In genomic region chr9:78474771-78475382, GRCm38 (mm10) we compare ENCODE assay signal across 32 mouse cellular contexts. TPM values are rescaled to one million over a fixed set of nuclear protein-coding genes. Genes with fewer than 3 reads are reported as not detected.
A peak's percentile ranks its signal among the peaks of the same experiment; 100 is the strongest.
DNase-seq lines count a peak whose midpoint lies in the region; ATAC-seq lines count a peak whose summit lies in the region.
"Had no signal": no experiment of that assay in that cellular context is flagged by ENCODE, and none has a peak within 500 bp of the region (broad histone marks: within the 10 kb centered on the region; RNA-seq: fewer than 3 reads in every experiment).

No protein-coding gene starts in this region.

- no peak overlapping the region for H3K4me3 ChIP-seq in midbrain, embryonic 11.5 days (ENCODE audit: low read depth, low read length)
- H3K4me3 ChIP-seq in midbrain, embryonic 15.5 days: no peak overlapping the region
- H3K4me3 ChIP-seq: embryonic facial prominence, embryonic 13.5 days; forebrain, embryonic 12.5 days; heart, embryonic 13.5 days; limb, embryonic 10.5 days; limb, embryonic 15.5 days; megakaryocyte, embryonic 14.5 days; midbrain, embryonic 13.5 days; neural tube, embryonic 15.5 days had no signal

- H3K27me3 ChIP-seq in midbrain, embryonic 11.5 days (ENCODE audit: control insufficient read depth, insufficient read depth, low read length): no peaks in the 10 kb centered on the region
- no peaks in the 10 kb centered on the region for H3K27me3 ChIP-seq in midbrain, embryonic 15.5 days (replicated peaks)
- H3K27me3 ChIP-seq: embryonic facial prominence, embryonic 13.5 days; forebrain, embryonic 12.5 days; heart, embryonic 13.5 days; limb, embryonic 15.5 days; megakaryocyte, embryonic 14.5 days; midbrain, embryonic 13.5 days; neural tube, embryonic 15.5 days; Patski had no signal

- H3K27ac ChIP-seq in midbrain, embryonic 11.5 days (ENCODE audit: low read depth, low read length): no peak overlapping the region
- no peak overlapping the region for H3K27ac ChIP-seq in midbrain, embryonic 15.5 days
- H3K27ac ChIP-seq: embryonic facial prominence, embryonic 13.5 days; forebrain, embryonic 12.5 days; heart, embryonic 13.5 days; hindbrain, embryonic 14.5 days; kidney, postnatal 0 days; limb, embryonic 10.5 days; limb, embryonic 15.5 days; midbrain, embryonic 13.5 days; neural tube, embryonic 15.5 days had no signal

- no peaks in the 10 kb centered on the region for H3K9me3 ChIP-seq in midbrain, embryonic 11.5 days (ENCODE audit: control insufficient read depth, low read length)
- H3K9me3 ChIP-seq in midbrain, embryonic 15.5 days: no peaks in the 10 kb centered on the region
- H3K9me3 ChIP-seq: embryonic facial prominence, embryonic 13.5 days; forebrain, embryonic 12.5 days; heart, embryonic 13.5 days; limb, embryonic 10.5 days; limb, embryonic 15.5 days; megakaryocyte, embryonic 14.5 days; midbrain, embryonic 13.5 days; neural tube, embryonic 15.5 days had no signal

- H3K9ac ChIP-seq in midbrain, embryonic 11.5 days (ENCODE audit: low read length): no peak overlapping the region
- no peak overlapping the region for H3K9ac ChIP-seq in midbrain, embryonic 15.5 days
- H3K9ac ChIP-seq: embryonic facial prominence, embryonic 13.5 days; forebrain, embryonic 12.5 days; forebrain, postnatal 0 days; heart, embryonic 13.5 days; hindbrain, embryonic 14.5 days; limb, embryonic 15.5 days; midbrain, embryonic 13.5 days; neural tube, embryonic 15.5 days had no signal

- DNase-seq in embryo, embryonic 9.5 days (ENCODE audit: extremely low spot score): peak; percentile 25
- DNase-seq in embryo, embryonic 10.5 days (ENCODE audit: low spot score): no peak
- DNase-seq in midbrain, embryonic 11.5 days (ENCODE audit: low spot score, missing footprints): peak; percentile 83
- peak; percentile 33 for DNase-seq in Muller cell, postnatal 12 days (ENCODE audit: inconsistent ontology term)
- peak; percentile 44 for DNase-seq in naive thymus-derived CD4-positive, alpha-beta T cell, adult 2 months (ENCODE audit: low read depth)
- no peak for DNase-seq in adipocyte (ENCODE audit: low spot score)
- DNase-seq: adrenal gland, adult 8-10 months; cerebellum, adult 2 months; cerebellum, postnatal 25 days; forebrain, postnatal 0 days; gastrocnemius, postnatal 10 days; heart, postnatal 10 days; kidney, adult 18-20 months; layer of hippocampus, adult 9-11 months; lung, postnatal 4 days; thymus, postnatal 4 days had no signal

- peaks cover 18% of the 10 kb centered on the region; the same call in 1 of the 2 replicates for H3K36me3 ChIP-seq in midbrain, embryonic 11.5 days (ENCODE audit: control insufficient read depth, insufficient read depth, low read length)
- peaks cover 40% of the 10 kb centered on the region for H3K36me3 ChIP-seq in midbrain, embryonic 15.5 days (replicated peaks)

- ATAC-seq in midbrain, embryonic 11.5 days (ENCODE audit: low FRiP score): no peak
- ATAC-seq in midbrain, embryonic 15.5 days (replicated peaks): no peak
- ATAC-seq in erythroblast, adult 5-6 weeks (replicated peaks; ENCODE audit: low FRiP score, poor library complexity, severe bottlenecking): no peak
- ATAC-seq: forebrain, postnatal 0 days; midbrain, embryonic 13.5 days had no signal

- no peak overlapping the region for H3K4me2 ChIP-seq in midbrain, embryonic 11.5 days
- no peak overlapping the region for H3K4me2 ChIP-seq in midbrain, embryonic 15.5 days
- H3K4me2 ChIP-seq: embryonic facial prominence, embryonic 13.5 days; forebrain, embryonic 12.5 days; heart, embryonic 13.5 days; hindbrain, embryonic 14.5 days; limb, embryonic 15.5 days; midbrain, embryonic 13.5 days; neural tube, embryonic 15.5 days had no signal

- 90% methylated on average over 5 of the region's 5 CpGs for WGBS in midbrain, embryonic 11.5 days
- WGBS in midbrain, embryonic 15.5 days: 89% methylated on average over 5 of the region's 5 CpGs

- H3K4me1 ChIP-seq in midbrain, embryonic 11.5 days (ENCODE audit: control insufficient read depth, insufficient read depth, low read length): peaks cover 2% of the 10 kb centered on the region; the same call in 1 of the 2 replicates
- H3K4me1 ChIP-seq in midbrain, embryonic 15.5 days: peaks cover 29% of the 10 kb centered on the region

RNA-seq across cellular contexts. Expression of gene Eef1a1, which starts 14.1 kb away (rescaled TPM):
- 4,628 and 4,661 TPM in 2 replicates for polyA plus RNA-seq in midbrain, embryonic 11.5 days (2014; fragmentation: Nextera tagmentation; extraction: Ambion mirVana)
- 3,193 and 3,214 TPM in 2 replicates for polyA plus RNA-seq in midbrain, embryonic 15.5 days (2015; fragmentation: Nextera tagmentation; extraction: Ambion mirVana)
- total RNA-seq in erythroblast, adult 5-6 weeks (2015; ENCODE audit: low replicate concordance): 3,932 and 4,159 TPM in 2 replicates
- 1,512 and 1,760 TPM in 2 replicates for total RNA-seq in erythroblast, adult 5-6 weeks (2017; ENCODE audit: low replicate concordance)

RNA-seq across cellular contexts. Expression of gene Gm17324, which starts 26.3 kb away (rescaled TPM):
- 0.52 and 1.1 TPM in 2 replicates for polyA plus RNA-seq in midbrain, embryonic 11.5 days (2014; fragmentation: Nextera tagmentation; extraction: Ambion mirVana)
- polyA plus RNA-seq in midbrain, embryonic 15.5 days (2015; fragmentation: Nextera tagmentation; extraction: Ambion mirVana): 2.2 and 2.4 TPM in 2 replicates
- total RNA-seq in erythroblast, adult 5-6 weeks (2015; ENCODE audit: low replicate concordance): not detected in 2 replicates
- not detected in 2 replicates for total RNA-seq in erythroblast, adult 5-6 weeks (2017; ENCODE audit: low replicate concordance)
- total RNA-seq: gastrocnemius, postnatal 10 days; heart, adult 8-10 months; heart, postnatal 10 days; monocyte, adult 5-6 weeks had no signal
- polyA plus RNA-seq: intestine, embryonic 14.5 days; Patski had no signal

RNA-seq across cellular contexts. Expression of gene Mto1, which starts 26.9 kb away (rescaled TPM):
- polyA plus RNA-seq in midbrain, embryonic 11.5 days (2014; fragmentation: Nextera tagmentation; extraction: Ambion mirVana): 26.0 and 28.3 TPM in 2 replicates
- 28.8 and 30.8 TPM in 2 replicates for polyA plus RNA-seq in midbrain, embryonic 15.5 days (2015; fragmentation: Nextera tagmentation; extraction: Ambion mirVana)
- 7.3 and 14.2 TPM in 2 replicates for total RNA-seq in erythroblast, adult 5-6 weeks (2015; ENCODE audit: low replicate concordance)
- 6.9 and 22.0 TPM in 2 replicates for total RNA-seq in erythroblast, adult 5-6 weeks (2017; ENCODE audit: low replicate concordance)

RNA-seq across cellular contexts. Expression of gene Cgas, which starts 31.8 kb away (rescaled TPM):
- polyA plus RNA-seq in midbrain, embryonic 11.5 days (2014; fragmentation: Nextera tagmentation; extraction: Ambion mirVana): 0.51 and 0.63 TPM in 2 replicates
- polyA plus RNA-seq in midbrain, embryonic 15.5 days (2015; fragmentation: Nextera tagmentation; extraction: Ambion mirVana): 0.68 and 0.80 TPM in 2 replicates
- total RNA-seq in erythroblast, adult 5-6 weeks (2015; ENCODE audit: low replicate concordance): 8.8 and 9.2 TPM in 2 replicates
- total RNA-seq in erythroblast, adult 5-6 weeks (2017; ENCODE audit: low replicate concordance): 2.4 and 3.9 TPM in 2 replicates

Comparison
In these comparisons a context has a peak if more than half of its experiments do, and no peak if none do; other contexts are left out.
1. DNase-seq: peak in embryo, embryonic 9.5 days (single experiment), midbrain, embryonic 11.5 days (single experiment), Muller cell, postnatal 12 days (single experiment) and naive thymus-derived CD4-positive, alpha-beta T cell, adult 2 months (single experiment); none in embryo, embryonic 10.5 days (single experiment) and adipocyte (single experiment).